Comparison of ENCODE assay signal across 8 mouse cellular contexts in genomic region chr2:150608087-150608799, GRCm38 (mm10). TPM values are rescaled to one million over a fixed set of nuclear protein-coding genes. Genes with fewer than 3 reads are reported as not detected.
DNase-seq lines count a peak whose midpoint lies in the region; ATAC-seq and TF ChIP-seq lines count a peak whose summit lies in the region.

Gene Apmap, minus strand, starts transcription at chr2:150608567.

- no peaks in the 10 kb centered on the region for H3K36me3 ChIP-seq in embryonic facial prominence, embryonic 14.5 days (ENCODE audit: control insufficient read depth, insufficient read depth, low read length)
- no peaks in the 10 kb centered on the region; the same call in 1 of the 2 replicates for H3K36me3 ChIP-seq in limb, embryonic 14.5 days (ENCODE audit: control insufficient read depth, insufficient read depth, low read length)
- no peaks in the 10 kb centered on the region for H3K36me3 ChIP-seq in midbrain, postnatal 0 days (ENCODE audit: insufficient read depth, low read length)

- H3K27ac ChIP-seq in embryonic facial prominence, embryonic 14.5 days (replicated peaks; ENCODE audit: low read depth, low read length): peak within 1 kb of the TSS; percentile 39; the same call in 1 of the 2 replicates
- H3K27ac ChIP-seq in limb, embryonic 14.5 days (replicated peaks; ENCODE audit: low read depth, low read length): peak within 1 kb of the TSS; percentile 62; the same call in 1 of the 2 replicates
- H3K27ac ChIP-seq in midbrain, postnatal 0 days (ENCODE audit: low read depth, low read length): peak within 1 kb of the TSS; percentile 67

- H3K9me3 ChIP-seq in embryonic facial prominence, embryonic 14.5 days (ENCODE audit: control insufficient read depth, low read length): no peaks in the 10 kb centered on the region
- H3K9me3 ChIP-seq in limb, embryonic 14.5 days (ENCODE audit: control insufficient read depth, low read length): no peaks in the 10 kb centered on the region
- H3K9me3 ChIP-seq in midbrain, postnatal 0 days (ENCODE audit: low read length): no peaks in the 10 kb centered on the region

- H3K4me3 ChIP-seq in embryonic facial prominence, embryonic 14.5 days (ENCODE audit: low read depth, low read length): peak within 1 kb of the TSS; percentile 93
- peak within 1 kb of the TSS; percentile 79 for H3K4me3 ChIP-seq in limb, embryonic 14.5 days (replicated peaks; ENCODE audit: low read length)
- peak within 1 kb of the TSS; percentile 93 for H3K4me3 ChIP-seq in midbrain, postnatal 0 days (ENCODE audit: low read depth, low read length)

- peak; percentile 69; the same call in 1 of the 2 replicates for TF ChIP-seq POLR2A in limb, embryonic 14.5 days (IDR thresholded peaks at IDR 0.05; ENCODE audit: borderline replicate concordance, extremely low read depth, insufficient read depth, insufficient read length)

- peak within 1 kb of the TSS; percentile 85 for H3K4me2 ChIP-seq in embryonic facial prominence, embryonic 14.5 days (ENCODE audit: low read depth, low read length)
- peak within 1 kb of the TSS; percentile 58 for H3K4me2 ChIP-seq in limb, embryonic 14.5 days (replicated peaks; ENCODE audit: low read depth, low read length, severe bottlenecking)
- H3K4me2 ChIP-seq in midbrain, postnatal 0 days (ENCODE audit: low read depth, low read length, poor library complexity, severe bottlenecking): peak within 1 kb of the TSS; percentile 75

- no peaks in the 10 kb centered on the region for H3K27me3 ChIP-seq in embryonic facial prominence, embryonic 14.5 days (replicated peaks; ENCODE audit: control insufficient read depth, insufficient read depth, low read length)
- H3K27me3 ChIP-seq in limb, embryonic 14.5 days (ENCODE audit: control insufficient read depth, insufficient read depth, low read length): no peaks in the 10 kb centered on the region
- H3K27me3 ChIP-seq in midbrain, postnatal 0 days (ENCODE audit: insufficient read depth, low read length): no peaks in the 10 kb centered on the region

- WGBS in embryonic facial prominence, embryonic 14.5 days: under 1% methylated on average over 29 of the region's 42 CpGs
- WGBS in limb, embryonic 14.5 days: 0% methylated on average over 41 of the region's 42 CpGs
- WGBS in midbrain, postnatal 0 days: under 1% methylated on average over 42 of the region's 42 CpGs

- no peaks in the 10 kb centered on the region; the same call in 1 of the 2 replicates for H3K4me1 ChIP-seq in embryonic facial prominence, embryonic 14.5 days (ENCODE audit: control insufficient read depth, insufficient read depth, low read length)
- H3K4me1 ChIP-seq in limb, embryonic 14.5 days (ENCODE audit: control insufficient read depth, insufficient read depth, low read length): peaks cover 6% of the 10 kb centered on the region; the same call in 1 of the 2 replicates
- peaks cover 5% of the 10 kb centered on the region for H3K4me1 ChIP-seq in midbrain, postnatal 0 days (ENCODE audit: insufficient read depth, low read length)

- TF ChIP-seq CTCF in midbrain, postnatal 0 days (IDR thresholded peaks at IDR 0.05): peak; percentile 59

- peak within 1 kb of the TSS; percentile 82 for H3K9ac ChIP-seq in embryonic facial prominence, embryonic 14.5 days (ENCODE audit: low read depth, low read length)
- H3K9ac ChIP-seq in limb, embryonic 14.5 days (ENCODE audit: low read depth, low read length, severe bottlenecking): peak within 1 kb of the TSS; percentile 78
- peak within 1 kb of the TSS; percentile 85 for H3K9ac ChIP-seq in midbrain, postnatal 0 days (replicated peaks; ENCODE audit: low read length, poor library complexity, severe bottlenecking)

- peak; percentile 98 for DNase-seq in 3T3-L1 (ENCODE audit: low read depth, low spot score)
- peak; percentile 88 to 90 for DNase-seq in adrenal gland, postnatal 4 days (ENCODE audit: low spot score in 2 of 2)
- peak; percentile 99 for DNase-seq in embryonic facial prominence, embryonic 14.5 days (ENCODE audit: low spot score)
- peak; percentile 98 for DNase-seq in heart, adult 8-10 months (ENCODE audit: low spot score)
- DNase-seq in kidney, adult 9 months: peak; percentile 98
- peak; percentile 97 for DNase-seq in limb, embryonic 14.5 days (ENCODE audit: low spot score)
- DNase-seq in midbrain, postnatal 0 days (ENCODE audit: low spot score): peak; percentile 98
- peak; percentile 89 to 95 for DNase-seq in spleen, postnatal 14 days (ENCODE audit: low spot score in 2 of 2)

- peak; percentile 97 for ATAC-seq in embryonic facial prominence, embryonic 14.5 days (ENCODE audit: low read depth)
- peak; percentile 98 for ATAC-seq in limb, embryonic 14.5 days (ENCODE audit: low FRiP score, low read depth)
- ATAC-seq in midbrain, postnatal 0 days (ENCODE audit: low FRiP score): peak; percentile 98

RNA-seq across cellular contexts. Expression of gene Apmap, which starts in this region (rescaled TPM):
- total RNA-seq in adrenal gland, postnatal 4 days (2021): 10 to 100 TPM; 87.6 to 95.1 TPM
- 36.8 and 37.1 TPM in 2 replicates for polyA plus RNA-seq in embryonic facial prominence, embryonic 14.5 days (2014; fragmentation: Nextera tagmentation; extraction: Ambion mirVana)
- 10 to 100 TPM; 46.6 to 68.1 (median 52.7) TPM for total RNA-seq in heart, adult 8-10 months (2022)
- polyA plus RNA-seq in limb, embryonic 14.5 days (2012; rRNA removed): 39.2 and 39.5 TPM in 2 replicates
- 30.9 and 31.6 TPM in 2 replicates for polyA plus RNA-seq in limb, embryonic 14.5 days (2014; fragmentation: Nextera tagmentation; extraction: Ambion mirVana)
- 33.1 and 34.6 TPM in 2 replicates for total RNA-seq in midbrain, postnatal 0 days (2014; rRNA removed)
- 50.3 and 52.2 TPM in 2 replicates for polyA plus RNA-seq in midbrain, postnatal 0 days (2015; fragmentation: Nextera tagmentation; extraction: Ambion mirVana)

Comparison
In these comparisons a context has a peak if more than half of its experiments do, and no peak if none do; other contexts are left out.
1. Peak in every context shown above with its lines: DNase-seq, ATAC-seq, H3K4me3 ChIP-seq and H3K27ac ChIP-seq.